Mouse (Mus musculus) hematopoietic stem cell, adult 5-6 weeks (primary cell): ENCODE data around the gene Cep104. TPM values are rescaled to one million over a fixed set of nuclear protein-coding genes. Genes with fewer than 3 reads are reported as not detected.

Source experiments
- ATAC-seq, 2 experiments: fragments of 125-278 bp in 1 of 2; replicated peaks in 1 of 2; 2 replicates each; pipeline ENCODE4 v1.8.0; 2016 to 2017; ENCODE audit warnings: inconsistent platforms in 2 of 2, mild to moderate bottlenecking in 2 of 2, moderate number of reproducible peaks in 2 of 2, low read depth in 1 of 2, moderate TSS enrichment in 1 of 2; ENCODE audit not compliant: low FRiP score in 2 of 2, poor library complexity in 2 of 2, severe bottlenecking in 2 of 2, insufficient read depth in 1 of 2, low TSS enrichment in 1 of 2
- total RNA-seq: library from RNA; stranded (forward); fragments of 172-1452, 232-1000 nt; gene quantifications from 2 replicates; pipeline ENCODE4 v1.2.3, GENCODE M21; 2017

Gene Cep104
- total RNA-seq, 1 experiment from 2014 or later = 6.0 TPM

DNA sequence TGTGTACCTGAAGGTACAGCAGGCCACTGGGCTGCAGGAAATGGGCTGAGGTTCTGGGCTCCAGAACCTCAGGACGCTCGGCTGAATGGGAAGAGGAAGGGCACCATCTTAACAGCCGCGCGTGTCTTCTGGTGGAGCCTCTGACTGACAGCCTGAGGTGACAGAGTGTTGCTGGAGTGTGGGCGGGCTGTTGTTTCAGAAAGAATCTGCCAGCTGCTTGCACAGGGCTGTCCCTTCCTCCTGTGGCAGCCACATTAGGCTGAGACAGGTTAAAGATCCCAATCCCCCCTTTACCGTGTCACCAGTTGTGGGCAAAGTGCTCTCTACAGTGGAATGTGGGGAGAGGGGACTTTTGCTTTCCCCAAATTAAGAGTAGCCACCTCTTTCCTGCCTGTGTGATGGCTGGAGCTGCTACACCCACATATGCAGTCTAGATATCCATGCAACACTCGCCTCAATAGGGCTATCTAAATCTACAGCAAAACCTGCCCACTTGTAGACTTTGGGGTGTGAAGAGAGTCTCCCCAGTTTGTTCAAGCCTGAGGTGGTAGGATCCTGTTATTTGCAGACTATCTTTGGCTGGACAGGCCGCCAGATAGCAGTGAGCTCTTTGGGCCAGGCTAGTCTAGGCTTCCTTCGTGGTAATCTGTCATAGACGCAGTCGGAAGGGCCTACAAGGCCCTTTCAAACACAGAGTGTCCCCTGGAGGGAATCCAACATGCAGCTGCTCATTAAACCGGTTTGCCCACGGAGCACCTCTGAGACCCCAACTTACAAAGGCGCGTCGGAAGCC is 49.9 kb downstream of the Cep104 start:
- ATAC-seq = no peak

DNA sequence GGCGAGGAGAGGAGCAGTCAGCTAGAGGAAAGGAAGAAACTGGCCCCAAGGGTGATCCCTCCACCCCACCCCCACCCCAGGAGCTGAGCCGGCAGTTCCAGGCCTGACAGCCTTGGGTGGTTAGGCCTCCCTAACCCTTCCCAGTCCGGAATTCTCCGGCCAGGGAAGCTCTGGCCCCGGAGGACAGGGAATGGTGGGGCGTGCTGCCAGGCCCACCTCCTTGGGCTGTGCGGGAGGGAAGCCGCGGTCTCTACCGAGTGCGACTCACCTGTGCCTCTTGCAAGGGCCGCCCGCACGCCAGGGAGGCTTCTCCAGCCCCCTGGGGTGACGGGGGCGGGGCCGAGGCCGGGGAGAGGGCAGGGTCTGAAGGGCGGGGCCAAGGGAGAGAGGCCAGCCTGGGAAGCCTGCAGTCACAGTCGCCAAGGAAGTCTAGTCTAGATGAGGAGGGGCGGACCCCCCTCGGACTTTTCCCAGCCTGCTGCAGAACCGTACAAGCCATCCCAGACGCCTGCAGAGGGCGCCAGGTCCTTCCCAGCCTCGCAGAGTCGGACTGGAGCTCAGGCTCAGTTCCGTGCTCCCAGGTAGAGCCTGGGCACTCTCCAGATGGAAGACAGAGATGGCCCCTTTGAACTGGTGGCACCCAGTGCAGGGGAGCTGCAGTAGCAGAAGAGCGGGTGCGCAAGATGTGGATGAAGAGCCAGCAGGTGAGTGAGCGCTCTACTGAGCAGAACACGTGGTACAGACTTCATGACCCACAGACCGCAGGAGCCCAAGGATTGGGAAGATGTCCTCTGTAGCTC is 50.8 kb downstream of the Cep104 start, which contains the start of gene Smim1:
Gene Smim1 (minus strand): TSS at position 590 of the 800 bp plus-strand sequence.
- ATAC-seq = peak; percentile 23 to 47; a peak in 3 of 4 replicates

DNA sequence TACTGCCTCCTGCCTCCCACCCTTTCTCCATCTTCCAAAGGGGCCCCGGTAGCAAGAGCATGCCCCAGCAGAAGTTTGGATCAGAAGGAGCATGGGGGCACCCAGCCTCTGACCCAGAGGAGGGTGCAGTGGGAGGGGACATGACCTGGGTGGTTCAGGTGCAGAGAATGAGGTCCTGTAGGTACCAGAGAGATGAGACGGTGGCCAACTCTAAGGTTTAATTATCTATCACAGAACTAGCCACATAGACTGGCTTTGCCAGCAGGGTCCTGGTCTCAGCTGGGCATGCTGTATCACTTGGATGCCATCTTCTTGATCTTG is 51.4 kb downstream of the Cep104 start:
- ATAC-seq = no peak

- no peak for ATAC-seq
Measured at GRCm38 (mm10) chr4:154028066-154028465, 53.1 kb downstream of the Cep104 start.

- ATAC-seq = no peak
Measured at GRCm38 (mm10) chr4:154028646-154029045, 53.7 kb downstream of the Cep104 start.

GRCm38 (mm10) chr4:154037123-154037522 is 62.1 kb downstream of the Cep104 start:
- ATAC-seq = no peak

DNA sequence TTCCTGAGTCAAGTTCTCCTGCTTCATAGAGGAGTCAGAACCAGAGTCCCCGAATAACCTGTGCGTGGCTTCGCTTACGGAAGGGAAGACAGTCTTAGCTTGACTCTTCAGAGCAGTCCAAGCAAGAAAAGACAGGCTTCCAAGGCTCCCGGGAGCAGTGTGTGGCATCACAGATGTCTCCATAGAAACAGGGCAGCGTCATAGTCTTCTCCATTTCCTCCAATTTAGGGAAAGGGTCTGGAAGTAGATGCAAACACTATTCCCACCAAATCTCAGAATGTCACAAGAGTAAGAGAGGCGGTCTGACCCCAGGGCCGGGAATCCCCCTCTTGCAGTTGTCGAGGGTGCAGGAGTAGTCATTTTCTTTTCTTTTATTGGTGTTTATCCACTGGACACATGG is 67.6 kb downstream of the Cep104 start, which contains the start of gene Ccdc27:
Gene Ccdc27 (minus strand): TSS at position 101 of the 400 bp plus-strand sequence.
- ATAC-seq = no peak

- no peak for ATAC-seq
Measured at GRCm38 (mm10) chr4:154045837-154046236, 70.8 kb downstream of the Cep104 start.

GRCm38 (mm10) chr4:154051401-154051800 is 76.4 kb downstream of the Cep104 start:
- no peak for ATAC-seq

- ATAC-seq = no peak
Measured at GRCm38 (mm10) chr4:154053065-154053464, 78.1 kb downstream of the Cep104 start.

- ATAC-seq = no peak
Measured at GRCm38 (mm10) chr4:154055482-154055881, 80.5 kb downstream of the Cep104 start.

GRCm38 (mm10) chr4:154056046-154056445 is 81.1 kb downstream of the Cep104 start:
- no peak for ATAC-seq

DNA sequence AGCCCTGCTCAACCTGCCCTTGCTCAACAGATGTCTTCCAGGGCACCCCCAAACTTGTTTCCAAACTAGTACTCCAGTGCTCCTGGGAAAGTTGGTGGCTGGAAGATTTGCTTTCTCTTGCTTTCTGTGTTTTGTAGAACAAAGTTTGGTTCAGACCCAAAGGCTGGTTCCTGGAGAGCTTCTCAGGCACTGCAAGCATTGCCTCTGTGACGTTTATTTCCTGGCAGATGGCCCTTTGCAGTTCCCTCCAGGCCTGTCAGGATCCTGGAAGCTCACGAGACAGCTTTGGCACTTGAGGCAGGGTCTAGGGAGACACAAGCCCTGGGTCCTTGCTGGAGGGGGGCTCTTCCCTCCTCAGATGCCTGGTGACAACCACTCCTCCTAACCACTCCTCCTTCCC is 81.7 kb downstream of the Cep104 start:
- no peak for ATAC-seq

DNA sequence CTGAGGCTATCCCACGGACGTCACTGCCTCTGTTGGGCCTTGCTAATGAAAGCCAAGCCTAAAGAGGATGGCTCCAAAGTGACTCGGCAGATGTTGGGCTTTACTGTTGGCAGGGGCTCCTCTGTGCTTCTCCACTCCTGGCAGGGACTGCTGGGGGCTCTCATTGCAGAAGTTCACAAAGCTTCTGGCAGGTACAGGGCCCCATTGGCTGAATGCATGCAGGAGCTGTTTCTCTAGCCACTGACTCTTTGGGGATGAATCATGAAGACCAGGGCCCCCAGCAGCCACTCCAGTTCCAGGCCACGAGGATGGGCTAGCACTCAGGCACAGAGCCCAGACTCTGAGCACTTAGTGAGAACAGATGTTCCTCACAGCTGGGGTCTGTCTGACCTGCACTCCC is 82.7 kb downstream of the Cep104 start:
- no peak for ATAC-seq

Other genes starting within 250 kb of the Cep104 start
- gene A430005L14Rik, start 18.0 kb upstream of the Cep104 start, total RNA-seq = 23.8 and 27.0 TPM in 2 replicates
- gene Dffb, start 68 bp upstream of the Cep104 start, total RNA-seq = 6.6 and 13.4 TPM in 2 replicates
- gene Lrrc47, start 36.5 kb downstream of the Cep104 start, total RNA-seq = 26.6 and 34.7 TPM in 2 replicates
- 0.94 and 1.4 TPM in 2 replicates for gene Smim1, start 51.0 kb downstream of the Cep104 start, total RNA-seq
- gene Ccdc27, start 67.5 kb downstream of the Cep104 start, total RNA-seq = not detected in 2 replicates
- gene Trp73, start 165.0 kb downstream of the Cep104 start, total RNA-seq = not detected in 2 replicates
- 5.8 and 19.1 TPM in 2 replicates for gene Wrap73, start 167.2 kb downstream of the Cep104 start, total RNA-seq
- 41.7 and 47.3 TPM in 2 replicates for gene Tprgl, start 185.5 kb downstream of the Cep104 start, total RNA-seq
- gene Megf6, start 195.5 kb downstream of the Cep104 start, total RNA-seq = not detected in 2 replicates